Mouse (Mus musculus) lung, postnatal 4 days (tissue): ENCODE data around the gene Gm17349.
"Not testable (repeated sequence)": the region's sequence is repeated elsewhere in the genome, so short reads cannot be mapped to it uniquely, and the experiment has no call there.

Experiments
- DNase-seq, 2 experiments: peaks; one replicate each; pipeline ENCODE4 v3.0.0; 2021

The Gm17349 gene

DNA sequence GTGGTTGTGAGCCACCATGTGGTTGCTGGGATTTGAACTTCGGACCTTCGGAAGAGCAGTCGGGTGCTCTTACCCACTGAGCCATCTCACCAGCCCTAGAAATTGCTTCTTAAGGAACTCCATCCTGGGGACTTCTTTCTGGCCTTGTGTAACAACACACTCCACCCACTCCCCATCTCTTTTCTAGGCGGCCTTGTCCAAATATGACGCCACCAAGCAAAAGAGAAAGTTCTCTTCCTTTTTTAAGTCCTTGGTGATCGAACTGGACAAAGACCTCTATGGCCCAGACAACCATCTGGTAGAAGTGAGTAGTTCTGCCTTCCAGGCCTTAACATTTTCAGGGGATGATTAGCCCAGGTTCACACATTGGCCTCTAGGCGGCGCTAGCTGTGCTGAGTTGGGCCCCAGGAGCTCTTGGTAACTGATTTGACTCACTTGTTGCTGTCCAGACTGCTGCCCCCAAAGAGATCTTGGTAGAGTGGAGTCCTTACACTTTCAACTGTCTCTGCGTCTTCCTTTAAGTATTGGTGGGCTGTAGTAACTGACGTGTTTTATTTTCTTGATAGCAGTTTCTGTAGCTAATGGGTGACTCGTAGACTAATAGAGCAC, at the start of gene Gm17349:
TSS of gene Gm17349 (minus strand) at position 51 of the 609 bp plus-strand sequence.
- peak; percentile 67 to 75 for DNase-seq

DNA sequence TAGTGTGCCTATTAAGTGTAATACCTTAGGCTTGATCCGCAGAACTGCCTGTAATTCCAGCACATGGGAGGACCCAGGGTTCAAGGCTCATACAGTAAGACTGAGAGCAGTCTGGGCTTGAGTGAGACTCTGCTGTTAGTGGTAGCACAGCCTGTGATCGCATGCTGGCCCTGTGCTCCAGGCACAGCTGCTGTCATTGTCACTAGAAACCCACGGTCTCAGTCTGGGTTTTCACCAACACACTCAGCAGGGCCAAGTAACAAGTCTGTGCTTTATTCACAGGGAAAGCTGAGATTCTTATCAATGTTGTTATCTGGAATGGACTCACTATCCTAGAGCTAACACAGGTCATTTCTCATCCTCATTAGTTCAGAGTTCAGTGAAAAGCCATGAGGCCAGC, 48.9 kb upstream of the Gm17349 start:
- DNase-seq = no peak

GRCm38 (mm10) chr15:99740229-99740628, 34.9 kb upstream of the Gm17349 start:
- DNase-seq = no peak

- no peak for DNase-seq
Measured at GRCm38 (mm10) chr15:99736675-99737074, 31.4 kb upstream of the Gm17349 start.

- peak; percentile 98 to 100 for DNase-seq
Measured at GRCm38 (mm10) chr15:99735631-99736030, 30.3 kb upstream of the Gm17349 start.

GRCm38 (mm10) chr15:99733186-99733585, 27.9 kb upstream of the Gm17349 start:
- DNase-seq = no peak

DNA sequence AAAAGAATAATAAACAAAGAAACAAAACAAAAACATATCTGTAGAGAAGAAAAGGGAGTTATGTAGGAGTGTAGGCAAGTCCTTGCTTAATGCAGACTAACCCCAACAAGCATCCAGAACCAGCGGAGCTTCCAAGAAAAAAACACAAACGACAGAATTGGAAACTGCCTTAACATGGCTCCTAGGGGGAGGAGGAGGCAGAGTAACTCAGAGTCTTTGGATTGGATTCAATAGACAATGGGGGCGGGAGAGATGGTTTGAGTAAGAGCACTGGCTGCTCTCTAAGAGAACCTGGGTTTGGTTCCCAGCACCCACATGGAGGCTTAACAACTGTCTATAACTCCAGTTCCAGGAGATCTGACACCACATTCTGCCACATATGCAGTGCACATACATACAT, 26.4 kb upstream of the Gm17349 start:
- no peak for DNase-seq

DNA sequence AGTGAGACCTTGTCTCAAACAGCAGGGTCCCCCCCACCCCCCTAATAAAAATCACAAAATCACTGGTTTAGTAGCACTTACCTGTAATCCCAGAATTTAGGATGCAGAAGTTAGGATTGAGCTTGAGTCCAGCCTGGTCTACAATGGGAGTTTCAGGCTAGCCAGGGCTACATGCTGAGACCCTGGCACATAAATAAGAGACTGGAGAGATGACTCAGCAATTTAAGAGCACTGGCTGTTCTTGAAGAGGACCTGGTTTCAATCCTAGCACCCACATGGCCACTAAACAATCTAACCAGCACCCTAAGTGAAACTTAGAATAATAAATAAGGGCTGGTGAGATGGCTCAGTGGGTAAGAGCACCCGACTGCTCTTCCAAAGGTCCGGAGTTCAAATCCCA, 25.9 kb upstream of the Gm17349 start:
- no peak for DNase-seq

DNA sequence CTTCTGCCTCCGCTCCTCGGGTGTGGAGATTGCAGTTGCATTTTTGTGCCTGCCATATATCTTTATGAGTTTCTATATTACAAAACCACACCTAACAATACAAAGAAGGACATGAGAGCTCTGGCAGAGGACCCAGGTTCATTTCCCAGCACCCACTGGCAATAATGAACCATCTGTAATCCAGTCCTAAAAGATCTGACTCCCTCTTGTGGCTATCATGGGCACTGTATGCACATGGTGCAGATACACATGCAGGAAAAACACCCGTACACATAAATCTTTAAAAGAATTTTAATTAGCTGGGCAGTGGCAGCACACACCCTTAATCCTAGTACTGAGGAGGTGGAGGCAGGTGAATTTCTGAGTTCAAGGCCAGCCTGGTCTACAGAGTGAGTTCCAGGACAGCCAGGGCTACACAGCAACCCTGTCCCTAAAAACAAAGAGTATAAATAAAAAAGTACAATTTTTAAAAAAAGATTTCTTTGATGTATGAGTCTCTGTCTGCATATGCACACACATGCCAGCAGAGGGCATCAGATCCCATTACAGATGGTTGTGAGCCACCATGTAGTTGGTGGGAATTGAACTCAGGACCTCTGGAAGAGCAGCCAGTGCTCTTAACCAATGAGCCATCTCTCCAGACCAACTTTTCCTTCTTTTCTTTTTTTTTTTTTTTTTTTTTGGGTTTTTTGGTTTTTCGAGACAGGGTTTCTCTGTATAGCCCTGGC, 23.9 kb upstream of the Gm17349 start:
- DNase-seq = no peak

DNA sequence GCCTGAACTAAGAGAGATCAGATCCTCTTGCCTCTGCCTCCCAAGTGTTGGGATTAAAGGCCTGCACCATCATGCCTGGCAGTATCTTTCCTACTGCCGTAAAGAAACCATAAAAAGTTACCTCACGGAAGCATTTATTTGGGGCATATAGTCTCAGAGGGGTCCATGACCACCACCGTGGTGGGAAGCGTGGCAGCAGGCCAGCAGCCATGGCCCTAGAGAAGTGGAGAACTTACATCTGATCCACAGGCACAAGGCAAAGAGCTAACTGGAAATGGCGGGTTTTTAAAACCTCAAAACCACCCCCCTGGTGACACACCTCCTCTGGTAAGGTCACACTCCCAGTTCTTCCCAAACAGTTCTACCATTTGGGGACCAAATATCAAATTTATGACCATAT, 22.9 kb upstream of the Gm17349 start:
- DNase-seq = no peak

DNA sequence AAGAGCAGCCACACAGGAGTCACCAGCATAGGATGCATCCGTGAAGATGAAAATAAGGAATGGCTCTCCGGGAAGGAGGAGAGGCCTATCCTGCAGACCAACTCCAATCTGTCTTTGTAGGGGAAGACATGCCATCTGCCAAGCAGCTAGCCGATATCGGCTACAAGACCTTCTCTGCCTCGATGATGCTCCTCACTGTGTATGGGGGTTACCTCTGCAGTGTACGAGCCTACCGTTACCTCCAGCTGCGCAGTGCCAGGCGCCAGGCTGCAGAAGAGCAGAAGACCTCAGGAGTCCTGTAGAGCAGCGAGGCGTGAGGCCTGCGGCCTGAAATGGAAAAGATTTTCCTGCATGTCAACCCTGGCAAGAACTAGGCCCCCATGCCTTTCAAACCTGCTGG, 22.2 kb upstream of the Gm17349 start:
- DNase-seq = no peak

DNA sequence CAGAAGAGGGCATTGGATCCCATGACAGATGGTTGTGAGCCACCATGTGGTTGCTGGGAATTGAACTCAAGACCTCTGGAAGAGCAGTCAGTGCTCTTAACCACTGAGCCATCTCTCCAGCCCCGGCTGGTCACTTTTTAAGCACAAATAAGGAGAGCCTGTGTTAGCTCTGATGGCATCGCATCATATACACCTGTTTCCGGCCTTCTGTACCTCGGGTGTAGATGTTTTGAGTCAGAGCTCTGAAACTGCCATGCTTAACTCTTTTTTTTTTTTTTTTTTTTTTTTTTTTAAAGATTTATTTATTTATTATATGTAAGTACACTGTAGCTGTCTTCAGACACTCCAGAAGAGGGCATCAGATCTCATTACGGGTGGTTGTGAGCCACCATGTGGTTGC, 21.7 kb upstream of the Gm17349 start:
- not testable (repeated sequence) for DNase-seq

- no peak for DNase-seq
Measured at GRCm38 (mm10) chr15:99726549-99726948, 21.3 kb upstream of the Gm17349 start.

GRCm38 (mm10) chr15:99725341-99726155, 20.3 kb upstream of the Gm17349 start, which contains the start of gene Cox14:
Cox14 (plus strand) TSS chr15:99725618.
- peak; percentile 96 to 98 for DNase-seq

DNA sequence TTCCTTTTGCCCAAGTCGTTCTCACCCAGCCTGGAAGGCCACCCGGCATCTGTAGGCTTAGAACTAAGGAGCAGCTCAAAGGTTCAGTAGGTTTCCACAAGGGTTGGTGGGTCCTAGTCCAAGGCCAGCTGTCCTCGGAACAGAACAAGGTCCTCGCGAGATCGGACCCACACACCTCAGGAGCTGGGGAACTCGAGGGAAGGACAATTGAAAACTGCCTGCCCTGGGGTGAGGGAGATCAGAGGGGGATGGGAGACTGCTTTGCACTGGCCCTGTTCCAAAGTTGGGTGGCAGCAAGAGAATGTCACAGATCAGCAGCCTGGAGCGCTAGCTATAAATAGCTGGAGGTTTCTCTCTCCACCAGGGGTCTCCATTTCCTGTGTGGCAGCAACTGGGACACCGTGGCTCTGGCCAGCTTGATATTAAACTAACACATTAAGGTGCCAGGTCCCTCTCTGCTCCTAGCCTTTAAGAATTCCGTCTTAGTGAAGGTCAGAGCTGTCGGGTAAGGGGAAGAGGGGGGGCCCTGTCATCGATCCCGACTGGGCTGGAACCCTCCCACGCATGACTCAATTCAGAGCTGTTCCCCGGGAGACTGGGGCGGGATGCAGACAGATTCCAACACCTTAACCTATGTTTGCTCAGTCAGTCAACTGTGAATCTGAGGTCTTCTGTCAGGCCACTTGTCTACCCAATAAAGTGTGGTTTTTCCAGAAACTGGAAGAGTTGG, 19.2 kb upstream of the Gm17349 start:
- DNase-seq = peak; percentile 85

GRCm38 (mm10) chr15:99723515-99724291, 18.4 kb upstream of the Gm17349 start:
- DNase-seq = peak; percentile 80 to 86

DNA sequence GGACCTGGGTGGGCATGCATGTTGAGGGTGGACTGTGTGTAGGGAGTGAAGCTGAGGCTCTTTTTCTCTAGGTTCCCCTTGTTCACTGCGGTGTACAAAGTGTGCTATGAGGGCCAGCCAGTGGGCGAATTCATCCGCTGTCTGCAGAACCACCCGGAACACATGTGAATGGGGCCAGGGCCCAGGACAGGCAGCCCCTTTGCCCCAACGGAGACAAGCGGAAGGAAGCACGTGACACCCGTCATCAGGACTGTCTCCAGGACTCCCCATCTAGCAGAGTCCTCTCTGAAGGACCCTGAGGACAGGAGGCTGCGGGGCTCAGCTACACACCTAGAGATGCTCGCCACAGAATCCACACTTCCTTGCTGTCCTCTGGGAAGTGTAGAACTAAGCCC, 17.8 kb upstream of the Gm17349 start:
- DNase-seq = peak in 1 of 2 experiments; percentile 8

- DNase-seq = no peak
Measured at GRCm38 (mm10) chr15:99721921-99722743, 16.8 kb upstream of the Gm17349 start.

- no peak for DNase-seq
Measured at GRCm38 (mm10) chr15:99719865-99720264, 14.6 kb upstream of the Gm17349 start.

DNA sequence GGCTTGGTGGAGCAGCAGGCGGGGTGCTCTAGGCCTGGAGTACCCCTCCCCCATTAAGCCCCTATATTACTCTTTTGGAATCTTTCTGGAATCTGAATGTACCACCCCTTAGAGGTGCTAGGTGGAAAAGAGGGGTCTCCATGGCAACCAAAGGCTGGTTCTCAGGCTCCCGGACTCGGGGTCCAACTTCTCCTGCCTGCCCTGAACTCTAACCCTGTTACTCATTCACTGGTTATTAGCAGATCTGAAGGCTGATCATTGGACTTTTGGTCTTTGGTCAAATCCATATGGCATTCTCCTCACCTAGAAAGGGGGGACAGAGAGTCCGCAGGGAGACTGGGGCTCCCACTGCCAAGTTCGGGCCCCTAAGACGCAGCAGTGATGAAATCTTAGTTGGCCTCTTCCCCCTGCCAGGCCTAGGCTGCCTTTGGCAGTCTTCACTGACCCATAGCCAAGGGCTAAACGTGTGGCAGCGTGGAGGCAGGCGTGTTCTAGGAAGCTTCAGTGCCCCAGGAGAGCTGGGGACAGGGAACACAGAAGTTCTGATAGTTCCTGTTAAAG, 13.3 kb upstream of the Gm17349 start:
- no peak for DNase-seq
